Mouse (Mus musculus) left cerebral cortex, postnatal 10 days (tissue): ENCODE data around the gene Rars2. TPM values are rescaled to one million over a fixed set of nuclear protein-coding genes. Genes with fewer than 3 reads are reported as not detected.

Experiments used
- total RNA-seq, 2 experiments: library from RNA; stranded (reverse); gene quantifications; 2 replicates each; pipeline ENCODE4 v1.2.3; 2021

Gene Rars2
- total RNA-seq, 2 experiments from 2014 or later, result 26.9 to 31.4 TPM

Other genes with a start within 250 kb of the Rars2 start
- 100 to 1,000 TPM; 112 to 114 TPM for gene Akirin2, start 64.0 kb upstream of the Rars2 start, total RNA-seq
- 10 to 100 TPM; 43.1 to 43.7 TPM for gene Orc3, start within 50 bp of the Rars2 start, total RNA-seq
- 10 to 100 TPM; 25.6 to 26.2 TPM for gene Slc35a1, start 72.5 kb downstream of the Rars2 start, total RNA-seq
- gene Cfap206, start 115.2 kb downstream of the Rars2 start, total RNA-seq, result 1 to 10 TPM; 2.8 to 4.3 TPM
- gene Gm136, start 141.3 kb downstream of the Rars2 start, total RNA-seq, result under 1 TPM; 0.36 to 0.60 TPM
- 10 to 100 TPM; 24.2 to 27.1 TPM for gene Smim8, start 163.5 kb downstream of the Rars2 start, total RNA-seq